17 mouse cellular contexts compared by ENCODE assay signal in the genomic region with DNA sequence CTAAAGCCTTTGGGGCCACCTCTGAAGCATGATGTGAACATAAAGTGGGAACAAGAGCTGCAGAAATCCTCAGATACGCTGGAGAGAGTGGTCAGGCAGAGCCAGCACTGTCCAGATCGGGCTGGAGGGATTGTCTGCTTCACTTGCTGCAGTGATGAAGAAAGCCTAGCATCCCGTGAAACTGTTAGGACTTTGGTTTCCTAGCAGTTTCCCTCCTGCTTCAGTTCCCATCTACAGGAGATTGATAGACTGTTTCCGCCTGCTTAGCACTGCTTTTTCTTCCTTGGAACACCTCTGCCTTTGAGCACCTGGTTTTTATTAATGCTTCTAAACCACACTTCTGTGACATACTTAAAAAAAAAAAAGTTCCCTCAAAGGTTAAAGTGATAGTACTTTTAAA.
DNase-seq lines count a peak whose midpoint lies in the region; ATAC-seq and TF ChIP-seq lines count a peak whose summit lies in the region.
"Had no signal": no experiment of that assay in that cellular context is flagged by ENCODE, and none has a peak within 500 bp of the region (broad histone marks: within the 10 kb centered on the region; RNA-seq: fewer than 3 reads in every experiment).

No protein-coding gene starts in this region.

- H3K9ac ChIP-seq in forebrain, embryonic 15.5 days (replicated peaks): no peak overlapping the region
- no peak overlapping the region for H3K9ac ChIP-seq in forebrain, embryonic 13.5 days
- H3K9ac ChIP-seq in neural tube, embryonic 14.5 days (replicated peaks; ENCODE audit: low read depth, low read length): no peak overlapping the region
- H3K9ac ChIP-seq: liver, embryonic 15.5 days; midbrain, embryonic 12.5 days had no signal

- TF ChIP-seq CTCF in layer of hippocampus, adult 2 months (conservative IDR thresholded peaks at IDR 0.05): no peak
- TF ChIP-seq CTCF in embryonic fibroblast, embryonic 13.5 days (IDR thresholded peaks at IDR 0.05; ENCODE audit: borderline replicate concordance, insufficient read depth, low read length): no peak

- DNase-seq in layer of hippocampus, adult 2 months (ENCODE audit: low spot score in 2 of 2): no peak
- no peak for DNase-seq in layer of hippocampus, postnatal 10 days (ENCODE audit: low spot score in 2 of 2)
- DNase-seq in layer of hippocampus, postnatal 14 days (ENCODE audit: low spot score in 2 of 2): no peak
- no peak for DNase-seq in cerebellum, postnatal 10 days
- DNase-seq: adrenal gland, adult 8-10 months; B cell, adult 2 months; cerebellum, adult 8-10 months; lung, postnatal 36 days; thymus, postnatal 4 days had no signal

- H3K36me3 ChIP-seq in forebrain, embryonic 15.5 days: no peaks in the 10 kb centered on the region
- H3K36me3 ChIP-seq in forebrain, embryonic 13.5 days (ENCODE audit: poor library complexity, severe bottlenecking): no peaks in the 10 kb centered on the region
- H3K36me3 ChIP-seq in neural tube, embryonic 14.5 days (ENCODE audit: control insufficient read depth, insufficient read depth, low read length): no peaks in the 10 kb centered on the region
- H3K36me3 ChIP-seq: liver, embryonic 15.5 days; midbrain, embryonic 12.5 days had no signal

- no peak overlapping the region for H3K4me3 ChIP-seq in forebrain, embryonic 15.5 days
- H3K4me3 ChIP-seq in forebrain, embryonic 13.5 days: no peak overlapping the region
- H3K4me3 ChIP-seq in layer of hippocampus, adult 2 months: no peak overlapping the region
- H3K4me3 ChIP-seq in embryonic fibroblast, embryonic 13.5 days (ENCODE audit: insufficient read depth, low read length): no peak overlapping the region
- no peak overlapping the region for H3K4me3 ChIP-seq in neural tube, embryonic 14.5 days (ENCODE audit: low read depth, low read length)
- H3K4me3 ChIP-seq: liver, embryonic 15.5 days; midbrain, embryonic 12.5 days; myocyte had no signal

- H3K4me1 ChIP-seq in forebrain, embryonic 15.5 days: peaks cover 5% of the 10 kb centered on the region
- H3K4me1 ChIP-seq in forebrain, embryonic 13.5 days: peaks cover 4% of the 10 kb centered on the region; the same call in 1 of the 2 replicates
- H3K4me1 ChIP-seq in embryonic fibroblast, embryonic 13.5 days (ENCODE audit: control insufficient read depth, insufficient read depth, low read length): peaks cover 6% of the 10 kb centered on the region
- H3K4me1 ChIP-seq in neural tube, embryonic 14.5 days (ENCODE audit: control insufficient read depth, insufficient read depth, low read length): no peaks in the 10 kb centered on the region
- H3K4me1 ChIP-seq: liver, embryonic 15.5 days had no signal

- no peaks in the 10 kb centered on the region for H3K27me3 ChIP-seq in forebrain, embryonic 15.5 days
- H3K27me3 ChIP-seq in forebrain, embryonic 13.5 days: no peaks in the 10 kb centered on the region
- no peaks in the 10 kb centered on the region for H3K27me3 ChIP-seq in neural tube, embryonic 14.5 days (ENCODE audit: control insufficient read depth, insufficient read depth, low read length)
- H3K27me3 ChIP-seq: liver, embryonic 15.5 days; midbrain, embryonic 12.5 days had no signal

- no peak overlapping the region for H3K4me2 ChIP-seq in forebrain, embryonic 15.5 days (replicated peaks)
- H3K4me2 ChIP-seq in forebrain, embryonic 13.5 days: no peak overlapping the region
- no peak overlapping the region for H3K4me2 ChIP-seq in neural tube, embryonic 14.5 days (ENCODE audit: low read depth, low read length)
- H3K4me2 ChIP-seq: liver, embryonic 15.5 days; midbrain, embryonic 12.5 days had no signal

- H3K9me3 ChIP-seq in forebrain, embryonic 15.5 days: no peaks in the 10 kb centered on the region
- no peaks in the 10 kb centered on the region for H3K9me3 ChIP-seq in forebrain, embryonic 13.5 days (replicated peaks)
- H3K9me3 ChIP-seq in neural tube, embryonic 14.5 days (ENCODE audit: control insufficient read depth, low read length): no peaks in the 10 kb centered on the region
- H3K9me3 ChIP-seq: liver, embryonic 15.5 days; midbrain, embryonic 12.5 days had no signal

- ATAC-seq in forebrain, embryonic 15.5 days (replicated peaks): no peak
- no peak for ATAC-seq in forebrain, embryonic 13.5 days
- ATAC-seq in neural tube, embryonic 14.5 days (ENCODE audit: low read depth): no peak
- ATAC-seq: inflammation-experienced regulatory T-cells, adult 6 months had no signal

- WGBS in forebrain, embryonic 15.5 days: 39% methylated on average over 4 of the region's 4 CpGs
- WGBS in forebrain, embryonic 13.5 days: 51% methylated on average over 4 of the region's 4 CpGs
- 44% methylated on average over 4 of the region's 4 CpGs for WGBS in neural tube, embryonic 14.5 days

- H3K27ac ChIP-seq in forebrain, embryonic 15.5 days (replicated peaks): 0 out of 2 replicates have a peak overlapping the region, but pooled peaks have one; percentile 14
- no peak overlapping the region for H3K27ac ChIP-seq in forebrain, embryonic 13.5 days
- H3K27ac ChIP-seq in layer of hippocampus, adult 2 months: peak overlapping the region; percentile 67; the same call in 1 of the 2 replicates
- peak overlapping the region; percentile 56 for H3K27ac ChIP-seq in embryonic fibroblast, embryonic 13.5 days (ENCODE audit: insufficient read depth, low read length)
- 0 out of 2 replicates have a peak overlapping the region, but pooled peaks have one; percentile 5 for H3K27ac ChIP-seq in neural tube, embryonic 14.5 days (ENCODE audit: low read depth, low read length)
- H3K27ac ChIP-seq: liver, embryonic 15.5 days; midbrain, embryonic 12.5 days had no signal

- no peak for TF ChIP-seq POLR2A in embryonic fibroblast, embryonic 13.5 days (IDR thresholded peaks at IDR 0.05; ENCODE audit: low read depth, low read length)
